Mouse (Mus musculus): ENCODE results near the gene Dbx1. TPM values are rescaled to one million over a fixed set of nuclear protein-coding genes. Genes with fewer than 3 reads are reported as not detected.

Dbx1 gene
- polyA plus RNA-seq, 1 experiment from 2014 or later: 1.5 TPM

GRCm38 (mm10) chr7:49620160-49620559 lies 16.5 kb downstream of the Dbx1 start:
- H3K4me1 ChIP-seq: no peaks in the 10 kb centered on the region
- no peak overlapping the region for H3K4me3 ChIP-seq
- no peak overlapping the region for H3K9ac ChIP-seq (replicated peaks)
- no peaks in the 10 kb centered on the region for H3K9me3 ChIP-seq
- WGBS: 88% methylated on average over 1 of the region's 1 CpGs
- peaks cover 76% of the 10 kb centered on the region for H3K27me3 ChIP-seq
- H3K36me3 ChIP-seq: no peaks in the 10 kb centered on the region
- no peak for ATAC-seq (replicated peaks)
- H3K27ac ChIP-seq (replicated peaks): no peak overlapping the region
- no peak overlapping the region for H3K4me2 ChIP-seq (replicated peaks)

- H3K9me3 ChIP-seq: no peaks in the 10 kb centered on the region
- H3K4me1 ChIP-seq: no peaks in the 10 kb centered on the region
- H3K4me2 ChIP-seq (replicated peaks): no peak overlapping the region
- WGBS: 78% methylated on average over 4 of the region's 4 CpGs
- H3K4me3 ChIP-seq: no peak overlapping the region
- H3K27ac ChIP-seq (replicated peaks): no peak overlapping the region
- ATAC-seq (replicated peaks): no peak
- H3K36me3 ChIP-seq: no peaks in the 10 kb centered on the region
- no peak overlapping the region for H3K9ac ChIP-seq (replicated peaks)
- peaks cover 48% of the 10 kb centered on the region for H3K27me3 ChIP-seq
Observed at GRCm38 (mm10) chr7:49617087-49617486, 19.6 kb downstream of the Dbx1 start.

GRCm38 (mm10) chr7:49616258-49616735 lies 20.4 kb downstream of the Dbx1 start:
- H3K27me3 ChIP-seq: peaks cover 46% of the 10 kb centered on the region
- H3K4me3 ChIP-seq: no peak overlapping the region
- 0 out of 2 replicates have a peak overlapping the region, but pooled peaks have one; percentile 11 for H3K4me2 ChIP-seq (replicated peaks)
- H3K9ac ChIP-seq (replicated peaks): no peak overlapping the region
- H3K4me1 ChIP-seq: no peaks in the 10 kb centered on the region
- no peaks in the 10 kb centered on the region for H3K36me3 ChIP-seq
- H3K27ac ChIP-seq (replicated peaks): no peak overlapping the region
- peak; percentile 76 for ATAC-seq (replicated peaks)
- no peaks in the 10 kb centered on the region for H3K9me3 ChIP-seq
- WGBS: 11% methylated on average over 6 of the region's 7 CpGs

DNA sequence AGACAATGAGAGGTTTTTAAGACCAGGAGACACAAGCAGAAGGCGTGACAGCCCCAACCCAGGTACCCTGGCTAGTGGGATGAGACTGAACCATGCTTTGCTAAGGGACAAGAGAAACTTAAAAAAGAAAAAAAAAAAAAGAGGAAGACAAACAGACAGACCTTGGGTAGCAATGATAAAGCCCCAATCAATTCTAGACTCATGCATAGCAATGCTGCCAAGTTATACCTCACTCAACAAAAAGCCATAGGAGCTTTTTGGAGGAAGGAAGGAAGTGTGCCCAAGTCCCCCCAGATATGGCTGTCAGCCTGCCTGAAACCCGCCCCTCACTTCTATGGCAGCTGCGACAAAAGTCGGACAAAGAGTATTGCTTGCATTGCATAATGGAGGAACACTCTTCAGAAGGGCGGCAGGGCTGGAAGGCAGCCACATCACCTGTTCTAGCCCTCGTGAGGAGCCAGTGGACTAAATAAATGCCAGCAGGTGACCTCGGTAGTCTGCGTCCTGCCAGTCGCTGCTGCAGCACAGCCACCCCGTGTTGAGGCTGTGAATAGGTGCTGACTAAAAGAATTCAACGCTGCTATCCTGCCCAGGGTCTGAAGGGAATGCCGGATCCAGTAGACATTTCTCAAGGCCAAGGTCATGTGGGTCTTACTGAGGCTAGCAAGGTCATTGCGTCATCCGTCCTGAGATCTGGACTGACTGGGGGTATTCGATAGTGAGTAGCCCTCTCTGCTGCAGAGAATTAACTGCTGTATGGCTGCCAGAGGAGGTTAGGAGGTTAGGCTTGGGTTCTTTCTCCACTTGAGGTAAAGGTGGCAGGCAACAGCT lies 31.5 kb downstream of the Dbx1 start:
- Histone ChIP-seq H3K9me3 (no peaks in the 10 kb centered on the region), H3K9ac (replicated peaks) (no peak overlapping the region), H3K4me2 (replicated peaks) (no peak overlapping the region), H3K27me3 (no peaks in the 10 kb centered on the region; the same call in 1 of the 2 replicates), H3K27ac (replicated peaks) (no peak overlapping the region), H3K4me1 (no peaks in the 10 kb centered on the region), H3K4me3 (no peak overlapping the region), H3K36me3 (no peaks in the 10 kb centered on the region)
- 86% methylated on average over 15 of the region's 15 CpGs for whole genome bisulfite sequencing
- ATAC-seq (replicated peaks): no peak

GRCm38 (mm10) chr7:49604244-49604643 lies 32.4 kb downstream of the Dbx1 start:
- 91% methylated on average over 14 of the region's 14 CpGs for WGBS
- ATAC-seq (replicated peaks): no peak
- no peak overlapping the region for H3K9ac ChIP-seq (replicated peaks)

GRCm38 (mm10) chr7:49601191-49601975 lies 35.3 kb downstream of the Dbx1 start:
- Histone ChIP-seq H3K4me3 (no peak overlapping the region), H3K9ac (replicated peaks) (no peak overlapping the region), H3K4me2 (replicated peaks) (no peak overlapping the region), H3K27ac (replicated peaks) (no peak overlapping the region), H3K36me3 (peaks cover 11% of the 10 kb centered on the region; the same call in 1 of the 2 replicates), H3K9me3 (no peaks in the 10 kb centered on the region), H3K27me3 (no peaks in the 10 kb centered on the region), H3K4me1 (no peaks in the 10 kb centered on the region)
- peak; percentile 59; the same call in 1 of the 2 replicates for ATAC-seq (replicated peaks)
- WGBS: 53% methylated on average over 13 of the region's 13 CpGs

More at GRCm38 (mm10) chr7:49604244-49604643, 32.4 kb downstream of the Dbx1 start:
- no peaks in the 10 kb centered on the region for H3K27me3 ChIP-seq
- H3K9me3 ChIP-seq: no peaks in the 10 kb centered on the region
- no peaks in the 10 kb centered on the region for H3K4me1 ChIP-seq
- H3K4me3 ChIP-seq: no peak overlapping the region
- H3K36me3 ChIP-seq: peaks cover 3% of the 10 kb centered on the region; the same call in 1 of the 2 replicates
- H3K27ac ChIP-seq (replicated peaks): no peak overlapping the region
- H3K4me2 ChIP-seq (replicated peaks): no peak overlapping the region

- Histone ChIP-seq H3K4me2 (replicated peaks) (no peak overlapping the region), H3K36me3 (peaks cover 11% of the 10 kb centered on the region; the same call in 1 of the 2 replicates), H3K4me1 (no peaks in the 10 kb centered on the region), H3K9ac (replicated peaks) (no peak overlapping the region), H3K27me3 (no peaks in the 10 kb centered on the region), H3K27ac (replicated peaks) (no peak overlapping the region), H3K4me3 (no peak overlapping the region), H3K9me3 (no peaks in the 10 kb centered on the region)
- no peak for ATAC-seq (replicated peaks)
- WGBS: 96% methylated on average over 3 of the region's 3 CpGs
Observed at GRCm38 (mm10) chr7:49599950-49600349, 36.7 kb downstream of the Dbx1 start.

DNA sequence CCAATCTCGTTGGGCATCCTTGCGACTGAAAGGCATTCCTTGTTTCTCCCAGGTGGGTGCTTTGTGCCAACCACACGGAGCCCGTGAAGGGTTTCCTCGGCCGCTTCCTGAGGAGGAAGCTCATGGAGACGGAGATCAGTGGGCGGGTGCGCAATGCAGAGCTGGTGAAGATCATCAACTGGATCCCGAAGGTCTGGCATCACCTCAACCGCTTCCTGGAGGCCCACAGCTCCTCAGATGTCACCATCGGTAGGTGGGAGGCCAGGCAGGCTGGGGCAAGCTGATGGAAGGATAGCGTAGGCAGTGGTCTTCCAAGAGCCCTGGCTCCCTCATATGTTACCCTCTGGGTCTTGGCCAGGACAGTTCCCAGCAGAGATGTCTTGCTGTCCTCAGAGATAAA lies 38.4 kb downstream of the Dbx1 start:
- no peaks in the 10 kb centered on the region for H3K4me1 ChIP-seq
- H3K27me3 ChIP-seq: no peaks in the 10 kb centered on the region
- no peak overlapping the region for H3K4me3 ChIP-seq
- no peak overlapping the region for H3K27ac ChIP-seq (replicated peaks)
- peaks cover 20% of the 10 kb centered on the region; the same call in 1 of the 2 replicates for H3K36me3 ChIP-seq
- no peak for ATAC-seq (replicated peaks)
- H3K9me3 ChIP-seq: no peaks in the 10 kb centered on the region
- WGBS: 95% methylated on average over 13 of the region's 13 CpGs
- H3K4me2 ChIP-seq (replicated peaks): no peak overlapping the region
- no peak overlapping the region for H3K9ac ChIP-seq (replicated peaks)

DNA sequence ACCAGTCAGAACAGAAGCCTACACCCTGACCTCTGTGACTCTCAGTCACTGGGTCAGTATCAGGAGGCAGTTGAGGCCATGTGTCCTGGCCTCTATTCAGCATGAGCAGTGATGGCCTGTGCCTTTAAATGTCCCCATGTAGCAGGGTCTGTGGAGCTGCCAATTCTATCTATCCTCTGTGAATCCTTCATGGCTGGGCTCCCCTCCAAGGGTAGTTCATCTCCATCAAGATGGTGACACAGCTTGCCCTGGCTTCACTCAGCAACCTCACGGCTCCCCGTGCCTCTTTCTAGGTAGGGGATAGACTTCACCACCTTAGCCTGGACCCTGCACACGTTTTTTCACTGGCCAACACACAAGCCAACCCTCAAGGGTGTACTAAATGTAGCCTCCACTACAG lies 38.9 kb downstream of the Dbx1 start:
- Histone ChIP-seq H3K9ac (replicated peaks) (no peak overlapping the region), H3K27me3 (no peaks in the 10 kb centered on the region), H3K9me3 (no peaks in the 10 kb centered on the region), H3K4me1 (no peaks in the 10 kb centered on the region), H3K36me3 (peaks cover 22% of the 10 kb centered on the region; the same call in 1 of the 2 replicates), H3K4me3 (no peak overlapping the region), H3K4me2 (replicated peaks) (no peak overlapping the region), H3K27ac (replicated peaks) (no peak overlapping the region)
- no peak for ATAC-seq (replicated peaks)
- 79% methylated on average over 3 of the region's 3 CpGs for WGBS

- Histone ChIP-seq H3K27ac (replicated peaks) (no peak overlapping the region), H3K9ac (replicated peaks) (no peak overlapping the region), H3K9me3 (no peaks in the 10 kb centered on the region), H3K4me1 (no peaks in the 10 kb centered on the region), H3K4me3 (no peak overlapping the region), H3K36me3 (peaks cover 27% of the 10 kb centered on the region), H3K4me2 (replicated peaks) (no peak overlapping the region), H3K27me3 (no peaks in the 10 kb centered on the region)
- no peak for ATAC-seq (replicated peaks)
- 75% methylated on average over 8 of the region's 8 CpGs for WGBS
Observed at GRCm38 (mm10) chr7:49589635-49590034, 47.0 kb downstream of the Dbx1 start.

DNA sequence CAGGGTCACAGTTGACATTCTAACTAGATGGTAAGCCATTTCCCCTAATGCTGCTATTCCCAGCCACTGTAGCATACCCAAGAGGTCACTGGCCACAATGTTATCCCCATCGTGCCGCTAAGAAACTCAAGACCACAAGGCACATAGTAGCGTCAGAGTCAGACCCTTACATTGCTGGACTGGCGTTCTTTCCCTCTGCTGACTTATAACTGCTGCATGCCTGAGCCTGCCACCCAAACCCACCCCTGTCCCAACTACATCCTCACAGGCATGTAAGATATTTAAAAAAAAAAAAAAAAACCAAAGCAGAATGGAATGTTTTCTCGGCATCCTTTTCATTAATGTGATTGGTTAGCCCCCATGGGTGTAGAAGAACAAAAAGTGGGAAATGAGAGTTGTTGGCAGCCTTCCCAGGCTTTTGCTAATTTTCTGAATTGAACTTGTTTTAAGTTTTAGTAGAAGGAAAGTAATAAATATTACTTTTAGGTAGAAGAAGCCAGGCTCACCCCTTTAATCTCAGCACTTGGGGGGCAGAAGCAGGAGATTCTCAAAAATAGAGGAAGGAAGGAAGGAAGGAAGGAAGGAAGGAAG lies 50.0 kb downstream of the Dbx1 start:
- H3K4me2 ChIP-seq (replicated peaks): no peak overlapping the region
- H3K36me3 ChIP-seq: peaks cover 18% of the 10 kb centered on the region
- no peaks in the 10 kb centered on the region for H3K27me3 ChIP-seq
- no peak overlapping the region for H3K4me3 ChIP-seq
- no peak overlapping the region for H3K27ac ChIP-seq (replicated peaks)
- H3K9ac ChIP-seq (replicated peaks): no peak overlapping the region
- ATAC-seq (replicated peaks): no peak
- no peaks in the 10 kb centered on the region for H3K4me1 ChIP-seq
- WGBS: 55% methylated on average over 5 of the region's 5 CpGs
- no peaks in the 10 kb centered on the region for H3K9me3 ChIP-seq

DNA sequence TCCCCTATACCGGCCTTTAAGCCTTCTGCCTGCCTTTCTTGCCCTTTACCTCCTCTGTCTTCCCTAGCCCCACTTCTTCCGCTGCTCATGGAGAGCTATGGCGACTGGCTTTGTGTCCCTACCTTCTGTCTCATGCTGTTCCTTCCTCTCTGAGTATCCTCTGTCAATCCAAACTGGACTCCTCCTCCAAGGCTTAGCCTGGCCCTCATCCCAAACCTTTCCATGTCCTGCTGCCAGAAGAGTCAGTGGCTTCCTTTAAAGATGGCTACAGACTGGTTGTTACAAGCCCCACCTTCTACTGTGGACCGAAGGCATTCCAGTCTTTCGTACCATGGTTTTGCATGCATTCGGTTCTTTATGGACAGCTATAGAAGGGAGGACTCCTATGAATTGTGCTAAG lies 53.5 kb downstream of the Dbx1 start:
- H3K9ac ChIP-seq (replicated peaks): no peak overlapping the region
- WGBS: 88% methylated on average over 6 of the region's 6 CpGs

More for the DNA sequence above, 53.5 kb downstream of the Dbx1 start:
- H3K4me2 ChIP-seq (replicated peaks): no peak overlapping the region
- no peaks in the 10 kb centered on the region for H3K4me1 ChIP-seq
- H3K4me3 ChIP-seq: no peak overlapping the region
- no peak for ATAC-seq (replicated peaks)
- H3K27me3 ChIP-seq: no peaks in the 10 kb centered on the region
- no peaks in the 10 kb centered on the region for H3K9me3 ChIP-seq
- peaks cover 8% of the 10 kb centered on the region; the same call in 1 of the 2 replicates for H3K36me3 ChIP-seq
- H3K27ac ChIP-seq (replicated peaks): no peak overlapping the region

Data from forebrain, embryonic 15.5 days (tissue).